Mouse (Mus musculus): ENCODE measurements around the gene Rnf6. TPM values are rescaled to one million over a fixed set of nuclear protein-coding genes. Genes with fewer than 3 reads are reported as not detected.

The Rnf6 gene
- total and polyA plus RNA-seq, 2 experiments from 2014 or later: 31.1 to 41.4 TPM

DNA sequence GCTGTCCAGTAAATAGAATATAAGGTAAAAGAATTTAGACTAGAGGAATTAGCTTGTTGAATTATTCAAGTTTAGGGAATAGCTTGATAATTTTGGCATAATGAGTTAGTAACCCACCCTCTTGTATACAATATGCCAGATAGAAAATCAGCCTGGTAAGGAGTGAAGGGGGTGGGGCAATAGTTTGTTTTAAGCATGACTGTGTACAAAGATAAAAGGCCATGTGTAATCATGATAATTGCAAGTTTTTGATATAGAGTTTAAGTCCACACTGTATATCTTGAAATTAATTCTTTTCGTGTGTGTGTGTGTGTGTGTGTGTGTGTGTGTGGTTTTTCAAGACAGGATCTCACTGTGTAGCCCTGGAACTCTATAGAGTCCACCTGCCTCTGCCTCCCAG, 13.0 kb upstream of the Rnf6 start:
- Histone ChIP-seq H3K36me3 (replicated peaks; ENCODE audit: control insufficient read depth, insufficient read depth, low read length) (no peaks in the 10 kb centered on the region), H3K27ac (ENCODE audit: low read depth) (no peak overlapping the region), H3K9ac (replicated peaks; ENCODE audit: low read depth, low read length) (no peak overlapping the region), H3K27me3 (ENCODE audit: control insufficient read depth, insufficient read depth, low read length) (no peaks in the 10 kb centered on the region), H3K4me1 (ENCODE audit: control insufficient read depth, insufficient read depth) (peaks cover 13% of the 10 kb centered on the region), H3K4me3 (ENCODE audit: low read depth, low read length) (no peak overlapping the region), H3K4me2 (ENCODE audit: low read depth, low read length) (no peak overlapping the region), H3K9me3 (replicated peaks; ENCODE audit: control insufficient read depth, low read length) (no peaks in the 10 kb centered on the region)
- WGBS: 67% methylated on average over 1 of the region's 1 CpGs
- DNase-seq (ENCODE audit: low spot score): no peak
- TF ChIP-seq EP300 (IDR thresholded peaks at IDR 0.05; ENCODE audit: low read depth) (no peak), CTCF (IDR thresholded peaks at IDR 0.05; ENCODE audit: low read depth) (no peak)
- no peak for ATAC-seq (ENCODE audit: insufficient read depth, low read depth)

DNA sequence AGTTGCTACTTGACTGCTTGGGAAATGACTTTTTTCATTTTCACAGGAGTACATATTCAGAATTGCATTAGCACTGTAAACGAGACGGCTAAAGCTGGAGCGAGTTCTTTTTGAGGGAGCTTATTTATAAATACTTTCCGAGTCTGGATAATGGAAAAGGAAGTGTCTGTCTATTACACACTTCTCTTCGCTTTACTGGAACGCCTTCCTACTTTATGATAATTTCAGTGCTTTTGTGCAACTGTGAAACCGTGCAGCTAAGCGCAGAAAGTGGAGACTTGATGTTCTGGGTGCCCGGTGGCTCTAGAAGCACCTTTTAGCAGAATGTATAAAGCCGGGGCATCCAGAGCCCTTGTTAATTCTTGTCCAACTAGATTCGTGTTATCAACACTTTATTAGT, 11.5 kb upstream of the Rnf6 start:
- H3K4me2 ChIP-seq (ENCODE audit: low read depth, low read length): peak overlapping the region; percentile 82
- H3K9ac ChIP-seq (replicated peaks; ENCODE audit: low read depth, low read length): 0 out of 2 replicates have a peak overlapping the region, but pooled peaks have one; percentile 83
- H3K9me3 ChIP-seq (replicated peaks; ENCODE audit: control insufficient read depth, low read length): no peaks in the 10 kb centered on the region
- peak overlapping the region; percentile 84 for H3K4me3 ChIP-seq (ENCODE audit: low read depth, low read length)
- 0 out of 2 replicates have a peak overlapping the region, but pooled peaks have one; percentile 34 for H3K27ac ChIP-seq (ENCODE audit: low read depth)
- H3K27me3 ChIP-seq (ENCODE audit: control insufficient read depth, insufficient read depth, low read length): no peaks in the 10 kb centered on the region
- 32% methylated on average over 11 of the region's 11 CpGs for WGBS
- no peaks in the 10 kb centered on the region for H3K36me3 ChIP-seq (replicated peaks; ENCODE audit: control insufficient read depth, insufficient read depth, low read length)
- ATAC-seq (ENCODE audit: insufficient read depth, low read depth) (no peak), DNase-seq (ENCODE audit: low spot score) (no peak)
- H3K4me1 ChIP-seq (ENCODE audit: control insufficient read depth, insufficient read depth): peaks cover 11% of the 10 kb centered on the region
- no peak for TF ChIP-seq EP300 (IDR thresholded peaks at IDR 0.05; ENCODE audit: low read depth)

- TF ChIP-seq EP300 (IDR thresholded peaks at IDR 0.05; ENCODE audit: low read depth) (no peak), CTCF (IDR thresholded peaks at IDR 0.05; ENCODE audit: low read depth) (no peak)
- Histone ChIP-seq H3K27me3 (ENCODE audit: control insufficient read depth, insufficient read depth, low read length) (no peaks in the 10 kb centered on the region), H3K27ac (ENCODE audit: low read depth) (0 out of 2 replicates have a peak overlapping the region, but pooled peaks have one; percentile 34), H3K4me3 (ENCODE audit: low read depth, low read length) (peak overlapping the region; percentile 84), H3K9me3 (replicated peaks; ENCODE audit: control insufficient read depth, low read length) (no peaks in the 10 kb centered on the region), H3K4me1 (ENCODE audit: control insufficient read depth, insufficient read depth) (peaks cover 7% of the 10 kb centered on the region), H3K9ac (replicated peaks; ENCODE audit: low read depth, low read length) (peak overlapping the region; percentile 83), H3K36me3 (replicated peaks; ENCODE audit: control insufficient read depth, insufficient read depth, low read length) (no peaks in the 10 kb centered on the region), H3K4me2 (ENCODE audit: low read depth, low read length) (peak overlapping the region; percentile 82)
- DNase-seq (ENCODE audit: low spot score) (no peak), ATAC-seq (ENCODE audit: insufficient read depth, low read depth) (no peak)
- 23% methylated on average over 6 of the region's 6 CpGs for WGBS
Measured at GRCm38 (mm10) chr5:146232056-146232675, 10.8 kb upstream of the Rnf6 start.

- Histone ChIP-seq H3K36me3 (replicated peaks; ENCODE audit: control insufficient read depth, insufficient read depth, low read length) (no peaks in the 10 kb centered on the region), H3K27me3 (ENCODE audit: control insufficient read depth, insufficient read depth, low read length) (no peaks in the 10 kb centered on the region), H3K9me3 (replicated peaks; ENCODE audit: control insufficient read depth, low read length) (no peaks in the 10 kb centered on the region), H3K4me3 (ENCODE audit: low read depth, low read length) (peak overlapping the region; percentile 84), H3K4me2 (ENCODE audit: low read depth, low read length) (peak overlapping the region; percentile 82), H3K9ac (replicated peaks; ENCODE audit: low read depth, low read length) (peak overlapping the region; percentile 83), H3K27ac (ENCODE audit: low read depth) (peak overlapping the region; percentile 92), H3K4me1 (ENCODE audit: control insufficient read depth, insufficient read depth) (peaks cover 4% of the 10 kb centered on the region)
- no peak for ATAC-seq (ENCODE audit: insufficient read depth, low read depth)
- no peak for DNase-seq (ENCODE audit: low spot score)
- under 1% methylated on average over 19 of the region's 19 CpGs for WGBS
- TF ChIP-seq CTCF (IDR thresholded peaks at IDR 0.05; ENCODE audit: low read depth) (no peak), EP300 (IDR thresholded peaks at IDR 0.05; ENCODE audit: low read depth) (no peak)
Measured at GRCm38 (mm10) chr5:146231655-146231996, 10.3 kb upstream of the Rnf6 start.

GRCm38 (mm10) chr5:146230864-146231654, 9.7 kb upstream of the Rnf6 start, which contains the start of gene Cdk8:
TSS of gene Cdk8 (plus strand) at chr5:146231230.
- peak; percentile 93 for ATAC-seq (ENCODE audit: insufficient read depth, low read depth)
- Histone ChIP-seq H3K4me1 (ENCODE audit: control insufficient read depth, insufficient read depth) (peaks cover 4% of the 10 kb centered on the region), H3K27ac (ENCODE audit: low read depth) (peak within 1 kb of the TSS; percentile 92), H3K27me3 (ENCODE audit: control insufficient read depth, insufficient read depth, low read length) (no peaks in the 10 kb centered on the region), H3K4me3 (ENCODE audit: low read depth, low read length) (peak within 1 kb of the TSS; percentile 84), H3K36me3 (replicated peaks; ENCODE audit: control insufficient read depth, insufficient read depth, low read length) (no peaks in the 10 kb centered on the region), H3K4me2 (ENCODE audit: low read depth, low read length) (peak within 1 kb of the TSS; percentile 82), H3K9ac (replicated peaks; ENCODE audit: low read depth, low read length) (peak within 1 kb of the TSS; percentile 83), H3K9me3 (replicated peaks; ENCODE audit: control insufficient read depth, low read length) (no peaks in the 10 kb centered on the region)
- TF ChIP-seq EP300 (IDR thresholded peaks at IDR 0.05; ENCODE audit: low read depth) (0 out of 2 replicates have a peak, but pooled peaks have one; percentile 40), CTCF (IDR thresholded peaks at IDR 0.05; ENCODE audit: low read depth) (no peak)
- DNase-seq (ENCODE audit: low spot score): peak; percentile 94
- WGBS: under 1% methylated on average over 80 of the region's 102 CpGs

All from heart, postnatal 0 days (tissue).